Mouse (Mus musculus) liver, adult 2 months (tissue): ENCODE measurements at regions not wholly inside any gene's neighbourhood (a gene's known extent, or its start where the extent isn't known, plus 50 kb on each side); places are given as distances from the start of the nearest gene placed in this dataset.

ENCODE experiments used
- DNase-seq: peaks from one replicate; pipeline ENCODE4 v3.0.0-alpha.2; 2011; ENCODE audit warnings: low read depth, low spot score; ENCODE audit errors: extremely low read depth
- H3K27ac ChIP-seq: fragments of 200-500 bp; replicated peaks from 2 replicates; pipeline ENCODE4 v1.5.1; 2012; ENCODE audit warnings: low read depth, mild to moderate bottlenecking, control low read depth, inconsistent platforms, low read length; ENCODE audit not compliant: insufficient read depth
- H3K27me3 ChIP-seq: fragments of 200-500 bp; 2 replicates; pipeline ENCODE4 v1.6.1; 2012; ENCODE audit warnings: mild to moderate bottlenecking, moderate library complexity, low read length, inconsistent platforms; ENCODE audit not compliant: control insufficient read depth, insufficient read depth
- H3K36me3 ChIP-seq: fragments of 200-500 bp; 2 replicates; pipeline ENCODE4 v1.6.1; 2012; ENCODE audit warnings: low read length, inconsistent platforms; ENCODE audit not compliant: control insufficient read depth, insufficient read depth
- H3K4me1 ChIP-seq: fragments of 200-500 bp; 2 replicates; pipeline ENCODE4 v1.6.1; 2011; ENCODE audit warnings: low read length; ENCODE audit not compliant: control insufficient read depth, insufficient read depth
- H3K4me3 ChIP-seq: fragments of 200-500 bp; 2 replicates; pipeline ENCODE4 v1.5.1; 2011; ENCODE audit warnings: low read depth, mild to moderate bottlenecking, control low read depth, low read length, moderate library complexity; ENCODE audit not compliant: insufficient read depth
- H3K79me2 ChIP-seq: fragments of 200-500 bp; 2 replicates; pipeline ENCODE4 v1.6.1; 2012; ENCODE audit warnings: inconsistent platforms, mild to moderate bottlenecking, low read length, moderate library complexity; ENCODE audit not compliant: control insufficient read depth, insufficient read depth
- H3K9ac ChIP-seq: fragments of 200-500 bp; 2 replicates; pipeline ENCODE4 v1.6.1; 2012; ENCODE audit warnings: low read depth, mild to moderate bottlenecking, control low read depth, inconsistent platforms, low read length
- CTCF ChIP-seq: fragments of 200-500 bp; IDR thresholded peaks from 2 replicates; pipeline ENCODE4 v1.5.1; 2011; ENCODE audit warnings: low read depth, low read length, control low read depth
- POLR2A ChIP-seq: fragments of 200-500 bp; IDR thresholded peaks from 2 replicates; pipeline ENCODE4 v1.6.1; 2011; ENCODE audit warnings: low read length, control low read depth; ENCODE audit not compliant: insufficient read depth; ENCODE audit errors: extremely low read depth
- WGBS: fragments of 180-500 bp; shearing (Covaris S2); methylation state at CpG from one replicate; pipeline ENCODE4 v1.1.7; 2018; 5-methylcytosine and 5-hydroxymethylcytosine counted together

- Histone ChIP-seq H3K4me1 (no peaks in the 10 kb centered on the region), H3K36me3 (no peaks in the 10 kb centered on the region), H3K79me2 (no peaks in the 10 kb centered on the region), H3K4me3 (no peak overlapping the region), H3K9ac (no peak overlapping the region), H3K27me3 (no peaks in the 10 kb centered on the region), H3K27ac (no peak overlapping the region)
- 95% methylated on average over 6 of the region's 6 CpGs for WGBS
- TF ChIP-seq POLR2A (no peak), CTCF (no peak)
- no peak for DNase-seq
Measured at GRCm38 (mm10) chr5:28795130-28795758, 328.2 kb upstream of the Shh start.

- Histone ChIP-seq H3K4me3 (no peak overlapping the region), H3K27me3 (no peaks in the 10 kb centered on the region), H3K9ac (no peak overlapping the region), H3K4me1 (no peaks in the 10 kb centered on the region), H3K79me2 (no peaks in the 10 kb centered on the region), H3K27ac (no peak overlapping the region), H3K36me3 (no peaks in the 10 kb centered on the region)
- no peak for DNase-seq
- TF ChIP-seq CTCF, result no peak
- TF ChIP-seq POLR2A, result no peak
- WGBS, result 51% methylated on average over 2 of the region's 2 CpGs
Measured at GRCm38 (mm10) chr5:28793781-28794180, 326.7 kb upstream of the Shh start.

- H3K9ac ChIP-seq, result no peak overlapping the region
- TF ChIP-seq POLR2A, result no peak
- TF ChIP-seq CTCF, result no peak
- no peak overlapping the region for H3K27ac ChIP-seq
- no peak overlapping the region for H3K4me3 ChIP-seq
- no peaks in the 10 kb centered on the region for H3K4me1 ChIP-seq
- no peaks in the 10 kb centered on the region for H3K79me2 ChIP-seq
- WGBS, result 88% methylated on average over 11 of the region's 11 CpGs
- no peaks in the 10 kb centered on the region for H3K27me3 ChIP-seq
- DNase-seq, result no peak
- H3K36me3 ChIP-seq, result no peaks in the 10 kb centered on the region
Measured at GRCm38 (mm10) chr5:28785347-28786060, 318.4 kb upstream of the Shh start.

- WGBS, result 96% methylated on average over 6 of the region's 6 CpGs
- Histone ChIP-seq H3K27ac (no peak overlapping the region), H3K4me3 (no peak overlapping the region), H3K27me3 (no peaks in the 10 kb centered on the region), H3K9ac (no peak overlapping the region), H3K79me2 (no peaks in the 10 kb centered on the region), H3K36me3 (no peaks in the 10 kb centered on the region), H3K4me1 (no peaks in the 10 kb centered on the region)
- no peak for DNase-seq
- TF ChIP-seq CTCF (no peak), POLR2A (no peak)
Measured at GRCm38 (mm10) chr5:28784339-28784966, 317.4 kb upstream of the Shh start.

- Histone ChIP-seq H3K36me3 (no peaks in the 10 kb centered on the region), H3K4me3 (no peak overlapping the region), H3K79me2 (no peaks in the 10 kb centered on the region), H3K9ac (no peak overlapping the region), H3K27me3 (no peaks in the 10 kb centered on the region), H3K27ac (no peak overlapping the region), H3K4me1 (peaks cover 4% of the 10 kb centered on the region)
- TF ChIP-seq POLR2A (no peak), CTCF (no peak)
- no peak for DNase-seq
- 90% methylated on average over 2 of the region's 2 CpGs for WGBS
Measured at GRCm38 (mm10) chr5:28775648-28776359, 308.7 kb upstream of the Shh start.
